Mouse (Mus musculus): ENCODE data around the gene Slc36a3.
"Not testable (repeated sequence)": the region's sequence is repeated elsewhere in the genome, so short reads cannot be mapped to it uniquely, and the experiment has no call there.

Slc36a3 gene

GRCm38 (mm10) chr11:55106636-55107035 lies 44.9 kb downstream of the Slc36a3 start:
- no peak for DNase-seq (ENCODE audit: low read depth, low spot score)

- no peak for DNase-seq (ENCODE audit: low read depth, low spot score)
Observed at GRCm38 (mm10) chr11:55105389-55105788, 46.1 kb downstream of the Slc36a3 start.

- no peak for DNase-seq (ENCODE audit: low read depth, low spot score)
Observed at GRCm38 (mm10) chr11:55103229-55103628, 48.3 kb downstream of the Slc36a3 start.

- no peak for DNase-seq (ENCODE audit: low read depth, low spot score)
Observed at GRCm38 (mm10) chr11:55102015-55102414, 49.5 kb downstream of the Slc36a3 start.

GRCm38 (mm10) chr11:55099868-55100267 lies 51.6 kb downstream of the Slc36a3 start:
- DNase-seq (ENCODE audit: low read depth, low spot score): no peak

GRCm38 (mm10) chr11:55099019-55099771 lies 52.3 kb downstream of the Slc36a3 start:
- DNase-seq (ENCODE audit: low read depth, low spot score): no peak

GRCm38 (mm10) chr11:55098189-55098915 lies 53.2 kb downstream of the Slc36a3 start:
- DNase-seq (ENCODE audit: low read depth, low spot score): peak; percentile 21

- peak; percentile 99 for DNase-seq (ENCODE audit: low read depth, low spot score)
Observed at GRCm38 (mm10) chr11:55097463-55098188, 53.9 kb downstream of the Slc36a3 start, which contains the start of gene Gm2a. TSS of gene Gm2a (plus strand) at chr11:55098115.

GRCm38 (mm10) chr11:55096731-55097462 lies 54.6 kb downstream of the Slc36a3 start:
- no peak for DNase-seq (ENCODE audit: low read depth, low spot score)

- not testable (repeated sequence) for DNase-seq (ENCODE audit: low read depth, low spot score)
Observed at GRCm38 (mm10) chr11:55096296-55096695, 55.2 kb downstream of the Slc36a3 start.

GRCm38 (mm10) chr11:55093096-55093495 lies 58.4 kb downstream of the Slc36a3 start:
- DNase-seq (ENCODE audit: low read depth, low spot score): no peak

- no peak for DNase-seq (ENCODE audit: low read depth, low spot score)
Observed at GRCm38 (mm10) chr11:55089892-55090291, 61.6 kb downstream of the Slc36a3 start.

- peak; percentile 88 for DNase-seq (ENCODE audit: low read depth, low spot score)
Observed at GRCm38 (mm10) chr11:55087006-55087405, 64.5 kb downstream of the Slc36a3 start.

GRCm38 (mm10) chr11:55085396-55085795 lies 66.1 kb downstream of the Slc36a3 start:
- no peak for DNase-seq (ENCODE audit: low read depth, low spot score)

- DNase-seq (ENCODE audit: low read depth, low spot score): no peak
Observed at GRCm38 (mm10) chr11:55084629-55085028, 66.9 kb downstream of the Slc36a3 start.

GRCm38 (mm10) chr11:55081206-55081605 lies 70.3 kb downstream of the Slc36a3 start:
- no peak for DNase-seq (ENCODE audit: low read depth, low spot score)

- DNase-seq (ENCODE audit: low read depth, low spot score): no peak
Observed at GRCm38 (mm10) chr11:55079180-55079579, 72.3 kb downstream of the Slc36a3 start.

- peak; percentile 33 for DNase-seq (ENCODE audit: low read depth, low spot score)
Observed at GRCm38 (mm10) chr11:55078502-55078901, 73.0 kb downstream of the Slc36a3 start.

GRCm38 (mm10) chr11:55077331-55078231 lies 73.9 kb downstream of the Slc36a3 start, which contains the start of gene Ccdc69:
TSS of gene Ccdc69 (minus strand) at chr11:55078131.
- DNase-seq (ENCODE audit: low read depth, low spot score): peak; percentile 85

- DNase-seq (ENCODE audit: low read depth, low spot score): no peak
Observed at GRCm38 (mm10) chr11:55076234-55076633, 75.3 kb downstream of the Slc36a3 start.

Data from CD4-positive, CD25-positive, alpha-beta regulatory T cell, adult 2 months (primary cell).